Mouse (Mus musculus) naive thymus-derived CD4-positive, alpha-beta T cell, adult 2 months (primary cell): Measurements from ENCODE around the gene Mtrex.

Source experiments
- DNase-seq: peaks from one replicate; pipeline ENCODE4 v3.0.0-alpha.2; 2011; ENCODE audit warnings: low read depth

Mtrex gene

GRCm38 (mm10) chr13:112825479-112825878, 101.7 kb downstream of the Mtrex start:
- DNase-seq: no peak

DNA sequence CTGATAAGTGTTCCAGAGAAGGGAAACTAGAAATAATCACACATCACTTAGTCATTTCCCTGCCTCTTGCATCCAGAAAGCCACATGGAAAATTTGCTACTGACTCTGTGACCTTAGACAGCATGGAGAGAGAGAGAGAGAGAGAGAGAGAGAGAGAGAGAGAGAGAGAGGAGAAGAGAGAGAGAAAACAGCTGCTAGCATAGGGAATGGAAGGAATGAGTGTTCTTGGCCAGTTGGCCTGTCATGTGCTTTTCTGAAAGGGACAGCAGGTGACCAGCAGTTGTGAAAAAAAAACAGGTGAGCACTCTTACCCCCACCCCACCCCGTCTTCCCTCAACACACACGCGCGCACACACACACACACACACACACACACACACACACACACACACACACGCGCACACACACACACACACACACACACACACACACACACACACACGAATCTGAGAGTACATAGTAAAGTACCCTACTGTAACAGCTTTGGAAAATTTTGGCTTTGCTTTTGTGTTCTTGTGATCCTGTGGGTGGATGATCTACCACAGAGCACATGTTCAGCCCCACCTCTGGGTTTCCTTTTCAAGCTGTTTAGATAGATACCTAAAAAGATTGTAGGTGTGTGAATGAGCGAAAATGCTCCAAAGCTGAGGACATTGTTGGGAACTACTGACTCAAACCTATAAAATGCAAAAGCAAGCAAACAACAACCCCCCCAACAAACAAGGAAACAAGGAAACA, 103.1 kb downstream of the Mtrex start:
- no peak for DNase-seq

DNA sequence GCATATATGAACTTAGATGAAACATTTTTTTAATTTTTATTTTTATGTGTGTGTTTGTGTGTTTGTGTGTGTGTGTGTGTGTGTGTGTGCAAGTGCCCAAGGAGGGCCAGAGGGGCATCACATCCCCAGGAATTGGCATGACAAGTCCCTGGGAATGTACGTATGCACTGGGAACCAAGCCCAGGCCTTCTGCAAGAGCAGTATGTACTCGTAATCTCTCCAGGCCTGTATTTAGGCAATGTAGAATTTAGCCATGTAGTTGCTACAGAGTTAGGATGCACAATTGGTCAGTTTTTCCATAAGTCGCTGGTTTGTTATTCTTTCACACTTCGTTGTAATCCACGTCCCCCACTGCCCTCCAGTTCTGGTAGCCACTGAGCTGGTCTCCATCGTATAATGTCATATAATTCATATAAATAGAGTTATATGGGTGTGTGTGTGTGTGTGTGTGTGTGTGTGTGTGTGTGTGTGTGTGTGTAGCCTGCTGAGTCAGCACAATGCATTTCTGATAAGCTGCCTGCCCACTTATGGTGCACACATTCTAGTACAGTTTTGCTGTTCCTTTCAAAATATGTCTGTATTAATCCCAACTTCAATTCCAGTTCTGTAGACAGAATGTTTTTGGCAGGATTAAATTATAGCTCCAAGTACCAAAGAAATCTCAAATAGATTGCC, 103.8 kb downstream of the Mtrex start:
- no peak for DNase-seq

DNA sequence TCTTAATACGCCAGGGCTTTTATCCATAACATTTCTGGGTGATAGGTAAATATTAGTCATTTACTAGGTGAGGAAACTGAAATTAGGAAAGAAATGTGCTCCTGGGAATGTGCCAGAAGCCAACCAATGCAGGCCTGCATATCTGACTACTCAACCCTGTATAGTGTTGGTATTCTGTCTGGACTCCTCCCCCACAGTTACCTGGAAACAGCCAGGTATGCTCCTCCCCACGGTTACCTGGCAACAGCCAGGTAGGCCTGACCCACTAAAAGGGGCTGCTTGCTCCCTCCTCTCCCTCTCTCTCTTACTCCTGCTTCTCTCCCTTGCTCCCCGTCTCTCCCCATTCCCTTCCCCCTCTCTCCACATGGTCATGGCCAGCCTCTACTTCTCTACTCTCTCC, 104.8 kb downstream of the Mtrex start:
- DNase-seq: no peak

DNA sequence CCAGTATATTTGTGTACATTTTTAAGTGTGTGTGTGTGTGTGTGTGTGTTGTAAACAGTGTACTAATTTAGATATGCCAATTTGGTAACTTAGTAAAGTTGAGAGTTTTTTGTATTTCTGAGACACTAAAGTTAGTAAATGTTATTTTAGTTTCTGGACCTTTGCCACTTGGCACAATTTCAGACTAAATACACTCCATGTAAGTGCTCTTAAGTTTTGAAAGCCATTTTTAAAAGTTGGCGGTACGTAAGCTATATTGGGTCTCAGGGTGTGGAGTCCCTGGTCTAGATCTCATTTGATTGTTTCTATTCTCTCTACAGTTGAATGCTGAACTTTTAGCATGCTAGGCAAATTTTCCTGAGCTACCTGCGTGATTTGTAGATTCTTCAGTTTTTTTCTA, 109.1 kb downstream of the Mtrex start:
- DNase-seq: no peak
